Mouse (Mus musculus): ENCODE measurements at regions not wholly inside any gene's neighbourhood (a gene's known extent, or its start where the extent isn't known, plus 50 kb on each side); places are given as distances from the start of the nearest gene placed in this dataset.

DNA sequence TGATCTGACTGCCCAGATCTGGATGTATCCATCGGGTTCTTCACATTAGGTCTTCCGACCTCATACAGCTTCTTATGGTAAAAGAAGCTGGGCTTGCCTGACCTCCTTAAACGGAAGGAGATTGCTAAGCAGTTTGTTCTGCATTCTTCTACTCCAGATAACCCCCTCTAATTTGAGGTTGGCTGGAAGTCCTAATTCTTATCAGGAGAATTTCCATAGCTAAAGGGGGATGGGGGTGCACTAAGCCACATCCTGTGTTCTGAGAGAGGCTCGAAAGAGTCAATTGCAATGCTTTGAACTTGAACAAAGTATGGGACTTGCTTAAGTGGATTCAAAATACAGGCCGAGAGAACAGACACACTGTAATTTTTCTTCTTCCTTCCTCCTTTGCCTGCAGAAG lies 421.6 kb upstream of the Zfp462 start:
- Histone ChIP-seq H3K27me3 (replicated peaks; ENCODE audit: insufficient read depth, low read length) (no peaks in the 10 kb centered on the region), H3K36me3 (ENCODE audit: insufficient read depth, low read length) (no peaks in the 10 kb centered on the region), H3K9me3 (ENCODE audit: low read length) (no peaks in the 10 kb centered on the region), H3K4me3 (ENCODE audit: low read depth, low read length) (no peak overlapping the region), H3K27ac (ENCODE audit: low read length) (no peak overlapping the region), H3K4me2 (replicated peaks; ENCODE audit: low read depth, low read length) (no peak overlapping the region), H3K4me1 (ENCODE audit: insufficient read depth, low read depth, low read length) (peaks cover 4% of the 10 kb centered on the region; the same call in 1 of the 2 replicates), H3K9ac (replicated peaks; ENCODE audit: low read depth) (no peak overlapping the region)
- ATAC-seq (no peak), DNase-seq (ENCODE audit: low spot score) (no peak)
- 28% methylated on average over 5 of the region's 5 CpGs for WGBS
- no peak for TF ChIP-seq EP300 (IDR thresholded peaks at IDR 0.05)
- no peak for TF ChIP-seq CTCF (IDR thresholded peaks at IDR 0.05)

DNA sequence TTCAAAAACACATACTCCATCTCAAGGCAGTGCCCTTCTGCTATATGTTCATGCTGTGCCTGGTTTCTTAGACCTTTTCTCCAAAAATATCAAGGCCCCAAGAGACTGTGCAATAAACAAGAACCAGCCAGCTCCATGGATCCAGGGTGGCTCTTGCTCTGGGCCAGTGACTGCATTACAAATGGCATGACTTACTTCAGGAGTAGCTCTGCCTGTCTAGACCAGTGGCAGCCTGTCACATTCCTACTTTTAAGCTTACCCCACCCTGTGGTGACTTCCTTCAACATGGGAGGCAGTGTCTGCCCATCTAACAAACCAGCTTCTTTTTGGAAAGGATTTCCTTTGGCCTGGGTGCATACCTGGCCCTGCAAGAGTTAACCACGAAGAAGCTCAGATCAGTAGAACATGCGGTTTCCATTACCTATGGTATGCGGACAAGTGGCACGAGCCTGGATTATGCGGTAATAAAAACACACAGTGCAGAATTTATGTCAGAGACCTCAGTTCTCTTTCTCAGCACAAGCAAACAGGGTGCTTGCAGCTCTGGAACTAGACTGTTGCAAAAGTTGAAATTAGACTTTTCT lies 418.8 kb upstream of the Zfp462 start:
- H3K4me1 ChIP-seq (ENCODE audit: insufficient read depth, low read depth, low read length), result peaks cover 4% of the 10 kb centered on the region; the same call in 1 of the 2 replicates
- TF ChIP-seq EP300 (IDR thresholded peaks at IDR 0.05) (no peak), CTCF (IDR thresholded peaks at IDR 0.05) (no peak)
- no peak overlapping the region for H3K9ac ChIP-seq (replicated peaks; ENCODE audit: low read depth)
- no peak overlapping the region for H3K4me2 ChIP-seq (replicated peaks; ENCODE audit: low read depth, low read length)
- H3K9me3 ChIP-seq (ENCODE audit: low read length), result no peaks in the 10 kb centered on the region
- ATAC-seq, result no peak
- DNase-seq (ENCODE audit: low spot score), result no peak
- no peaks in the 10 kb centered on the region for H3K36me3 ChIP-seq (ENCODE audit: insufficient read depth, low read length)
- 45% methylated on average over 5 of the region's 5 CpGs for WGBS
- H3K4me3 ChIP-seq (ENCODE audit: low read depth, low read length), result no peak overlapping the region
- no peaks in the 10 kb centered on the region for H3K27me3 ChIP-seq (replicated peaks; ENCODE audit: insufficient read depth, low read length)
- H3K27ac ChIP-seq (ENCODE audit: low read length), result no peak overlapping the region

DNA sequence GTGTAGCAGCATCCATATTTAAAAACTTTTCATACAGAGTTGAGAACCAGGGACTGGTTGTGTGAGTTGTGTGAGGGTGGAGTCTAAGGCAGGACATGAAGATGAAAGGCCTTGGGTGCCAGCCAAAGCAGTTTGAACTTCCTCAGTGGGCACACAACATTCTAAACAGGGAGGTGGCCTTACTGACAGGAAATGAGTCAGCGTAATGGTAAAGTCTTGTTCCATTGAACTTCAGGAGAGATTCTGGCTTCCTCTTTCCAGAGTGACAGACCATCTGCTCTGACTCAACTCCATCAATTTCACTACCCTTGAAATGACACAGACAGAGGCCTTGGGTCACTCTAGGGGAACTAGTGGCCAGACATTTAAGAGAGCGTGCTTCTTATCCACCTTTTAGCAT lies 417.2 kb upstream of the Zfp462 start:
- WGBS, result 67% methylated on average over 2 of the region's 2 CpGs
- Histone ChIP-seq H3K9ac (replicated peaks; ENCODE audit: low read depth) (no peak overlapping the region), H3K4me3 (ENCODE audit: low read depth, low read length) (no peak overlapping the region), H3K4me2 (replicated peaks; ENCODE audit: low read depth, low read length) (no peak overlapping the region), H3K9me3 (ENCODE audit: low read length) (no peaks in the 10 kb centered on the region), H3K27ac (ENCODE audit: low read length) (no peak overlapping the region), H3K36me3 (ENCODE audit: insufficient read depth, low read length) (no peaks in the 10 kb centered on the region), H3K4me1 (ENCODE audit: insufficient read depth, low read depth, low read length) (peaks cover 4% of the 10 kb centered on the region; the same call in 1 of the 2 replicates), H3K27me3 (replicated peaks; ENCODE audit: insufficient read depth, low read length) (no peaks in the 10 kb centered on the region)
- peak; percentile 93 for ATAC-seq
- DNase-seq (ENCODE audit: low spot score), result peak; percentile 85
- peak; percentile 94 for TF ChIP-seq EP300 (IDR thresholded peaks at IDR 0.05)
- no peak for TF ChIP-seq CTCF (IDR thresholded peaks at IDR 0.05)

DNA sequence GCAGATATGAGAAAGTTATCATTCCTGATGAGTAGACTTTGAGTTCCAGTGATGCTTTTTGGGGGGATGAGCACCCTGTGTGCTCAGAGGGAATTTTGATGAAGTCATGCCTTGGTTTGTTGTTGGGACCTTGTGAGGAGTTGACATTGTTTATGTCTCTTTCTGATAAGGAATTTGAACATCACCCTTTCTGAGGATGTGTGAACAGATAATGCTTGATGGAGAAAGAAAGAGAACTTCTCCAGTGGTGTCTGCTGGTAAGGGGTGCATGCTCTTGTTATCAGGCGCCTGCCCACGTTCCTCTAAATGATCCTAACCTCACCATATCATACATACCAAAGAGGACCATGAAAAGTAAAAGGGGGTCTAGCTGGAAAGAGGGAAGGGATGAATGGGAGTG lies 413.1 kb upstream of the Zfp462 start:
- H3K4me3 ChIP-seq (ENCODE audit: low read depth, low read length), result no peak overlapping the region
- H3K36me3 ChIP-seq (ENCODE audit: insufficient read depth, low read length), result no peaks in the 10 kb centered on the region
- H3K9me3 ChIP-seq (ENCODE audit: low read length), result no peaks in the 10 kb centered on the region
- 72% methylated on average over 2 of the region's 2 CpGs for WGBS
- ATAC-seq (no peak), DNase-seq (ENCODE audit: low spot score) (no peak)
- H3K4me2 ChIP-seq (replicated peaks; ENCODE audit: low read depth, low read length), result no peak overlapping the region
- H3K9ac ChIP-seq (replicated peaks; ENCODE audit: low read depth), result no peak overlapping the region
- H3K4me1 ChIP-seq (ENCODE audit: insufficient read depth, low read depth, low read length), result peaks cover 5% of the 10 kb centered on the region; the same call in 1 of the 2 replicates
- no peak for TF ChIP-seq CTCF (IDR thresholded peaks at IDR 0.05)
- no peak for TF ChIP-seq EP300 (IDR thresholded peaks at IDR 0.05)
- no peak overlapping the region for H3K27ac ChIP-seq (ENCODE audit: low read length)
- no peaks in the 10 kb centered on the region for H3K27me3 ChIP-seq (replicated peaks; ENCODE audit: insufficient read depth, low read length)

DNA sequence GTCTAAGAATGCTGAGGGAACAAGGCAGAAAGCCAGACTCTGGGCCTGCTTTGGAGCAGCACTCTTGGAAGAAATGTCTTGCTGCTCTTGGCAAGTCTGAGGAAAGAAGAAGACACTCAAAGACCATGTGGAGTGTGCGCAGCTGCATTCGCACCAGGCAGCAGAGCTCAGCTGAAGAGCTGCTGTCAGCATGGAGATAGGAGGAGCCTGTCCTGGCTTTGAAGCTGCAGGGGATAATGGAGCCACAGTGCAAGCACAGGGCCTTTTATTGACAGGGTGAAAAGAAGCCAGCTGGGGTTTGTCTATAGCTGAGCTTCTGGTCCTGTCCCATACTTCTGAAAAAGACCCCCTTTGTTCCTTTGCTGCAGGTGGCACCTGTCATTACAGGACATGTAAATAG lies 411.0 kb upstream of the Zfp462 start:
- TF ChIP-seq CTCF (IDR thresholded peaks at IDR 0.05) (no peak), EP300 (IDR thresholded peaks at IDR 0.05) (no peak)
- Histone ChIP-seq H3K4me1 (ENCODE audit: insufficient read depth, low read depth, low read length) (peaks cover 5% of the 10 kb centered on the region; the same call in 1 of the 2 replicates), H3K9me3 (ENCODE audit: low read length) (no peaks in the 10 kb centered on the region), H3K4me3 (ENCODE audit: low read depth, low read length) (no peak overlapping the region), H3K4me2 (replicated peaks; ENCODE audit: low read depth, low read length) (no peak overlapping the region), H3K27ac (ENCODE audit: low read length) (no peak overlapping the region), H3K27me3 (replicated peaks; ENCODE audit: insufficient read depth, low read length) (no peaks in the 10 kb centered on the region), H3K9ac (replicated peaks; ENCODE audit: low read depth) (no peak overlapping the region), H3K36me3 (ENCODE audit: insufficient read depth, low read length) (no peaks in the 10 kb centered on the region)
- DNase-seq (ENCODE audit: low spot score) (no peak), ATAC-seq (no peak)
- 63% methylated on average over 2 of the region's 2 CpGs for WGBS

DNA sequence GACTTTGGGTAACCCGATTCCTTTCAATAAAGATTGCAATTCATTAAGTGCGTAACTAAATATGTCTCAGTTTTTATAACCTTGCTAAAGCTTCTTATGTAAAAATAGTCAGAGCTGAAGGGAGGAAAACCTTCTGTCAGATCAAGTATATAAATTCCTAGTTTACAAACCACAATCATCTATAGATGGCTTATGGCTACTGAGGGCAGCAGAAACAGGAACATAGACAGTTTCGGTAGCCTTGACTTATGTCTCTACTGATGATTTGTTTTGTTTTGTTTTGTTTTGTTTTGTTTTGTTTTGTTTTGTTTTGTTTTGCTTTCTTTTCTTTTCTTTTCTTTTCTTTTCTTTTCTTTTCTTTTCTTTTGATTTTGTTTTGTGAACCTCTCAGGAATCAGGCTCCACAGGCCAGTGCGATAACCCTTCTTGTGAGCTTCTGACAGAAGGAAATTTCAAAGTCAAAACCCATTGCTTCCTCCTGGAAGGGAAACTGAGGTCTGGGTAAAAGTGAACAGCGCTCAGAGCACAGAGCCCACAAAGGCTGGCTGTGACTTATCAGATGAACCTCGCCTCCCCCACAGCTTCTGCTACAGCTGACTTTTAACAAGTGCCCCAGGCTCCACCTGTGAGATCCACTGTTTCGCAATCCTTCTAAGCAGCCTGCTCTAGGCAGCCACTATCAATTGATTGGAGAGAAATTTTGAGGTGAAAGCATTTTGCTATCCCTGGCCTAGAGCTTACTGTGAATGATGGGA lies 391.8 kb upstream of the Zfp462 start:
- H3K4me3 ChIP-seq (ENCODE audit: low read depth, low read length), result no peak overlapping the region
- H3K4me2 ChIP-seq (replicated peaks; ENCODE audit: low read depth, low read length), result no peak overlapping the region
- ATAC-seq (no peak), DNase-seq (ENCODE audit: low spot score) (no peak)
- H3K36me3 ChIP-seq (ENCODE audit: insufficient read depth, low read length), result no peaks in the 10 kb centered on the region
- no peaks in the 10 kb centered on the region for H3K4me1 ChIP-seq (ENCODE audit: insufficient read depth, low read depth, low read length)
- H3K9me3 ChIP-seq (ENCODE audit: low read length), result no peaks in the 10 kb centered on the region
- H3K9ac ChIP-seq (replicated peaks; ENCODE audit: low read depth), result no peak overlapping the region
- H3K27ac ChIP-seq (ENCODE audit: low read length), result no peak overlapping the region
- WGBS, result 68% methylated on average over 7 of the region's 7 CpGs
- no peak for TF ChIP-seq EP300 (IDR thresholded peaks at IDR 0.05)
- no peak for TF ChIP-seq CTCF (IDR thresholded peaks at IDR 0.05)
- H3K27me3 ChIP-seq (replicated peaks; ENCODE audit: insufficient read depth, low read length), result no peaks in the 10 kb centered on the region
